Mouse (Mus musculus): ENCODE data around the gene Olfr411.

- TF ChIP-seq CTCF (IDR thresholded peaks at IDR 0.05; ENCODE audit: control insufficient read depth, insufficient read depth, insufficient replicate concordance, low read depth, low read length) = no peak
- no peak for TF ChIP-seq POLR2A (IDR thresholded peaks at IDR 0.05; ENCODE audit: control insufficient read depth, low read depth, low read length)
Measured at GRCm38 (mm10) chr11:74376847-74377246, 24.4 kb upstream of the Olfr411 start.
